Mouse (Mus musculus): ENCODE results near the gene 1700037C18Rik.
A peak's percentile ranks its signal among the peaks of the same experiment; 100 is the strongest.
"Not testable (repeated sequence)": the region's sequence is repeated elsewhere in the genome, so short reads cannot be mapped to it uniquely, and the experiment has no call there.

The 1700037C18Rik gene

DNA sequence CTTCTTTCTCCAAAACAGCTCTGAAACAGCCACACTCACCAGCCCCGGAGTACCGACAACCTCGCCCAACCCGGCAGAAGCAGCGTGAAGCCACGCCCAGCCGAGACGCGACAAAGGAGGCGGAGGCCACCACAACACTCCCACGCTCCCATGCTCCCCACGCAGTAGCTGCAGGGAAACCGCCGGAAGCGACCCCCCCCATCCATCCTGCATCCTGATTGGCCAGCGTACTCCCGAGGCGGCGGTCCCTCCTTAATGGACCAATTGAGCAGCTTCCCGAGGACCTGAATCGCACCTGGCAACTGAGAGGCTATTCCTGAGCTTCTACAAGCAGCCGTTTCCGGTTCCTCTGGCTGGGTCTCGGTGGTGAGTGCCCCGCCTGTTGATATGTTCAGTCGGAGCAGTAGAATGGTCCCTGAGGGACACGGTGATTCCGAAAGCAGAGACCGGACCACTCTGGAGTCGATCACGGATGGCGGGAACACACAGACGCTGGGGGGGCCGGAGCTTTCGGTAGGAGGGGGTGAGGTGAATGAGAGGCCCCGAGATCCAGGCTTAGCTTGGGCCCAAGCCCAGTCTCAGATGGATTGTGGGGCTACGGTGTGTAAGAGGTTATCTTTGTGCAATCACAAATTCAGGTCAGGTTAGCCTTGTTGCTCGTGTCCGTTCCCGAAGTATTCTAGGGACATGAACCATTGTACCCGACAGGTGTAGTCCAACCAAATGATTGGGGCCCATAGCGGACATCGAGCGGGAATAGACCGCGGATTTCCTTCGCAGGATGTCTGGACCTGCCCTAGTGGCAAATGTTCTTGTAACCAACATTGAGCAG, 36.1 kb downstream of the 1700037C18Rik start, which contains the start of gene Naa60:
Gene Naa60 (plus strand): TSS at position 160 of the 832 bp plus-strand sequence.
- peak; percentile 95 for DNase-seq (ENCODE audit: low spot score)

DNA sequence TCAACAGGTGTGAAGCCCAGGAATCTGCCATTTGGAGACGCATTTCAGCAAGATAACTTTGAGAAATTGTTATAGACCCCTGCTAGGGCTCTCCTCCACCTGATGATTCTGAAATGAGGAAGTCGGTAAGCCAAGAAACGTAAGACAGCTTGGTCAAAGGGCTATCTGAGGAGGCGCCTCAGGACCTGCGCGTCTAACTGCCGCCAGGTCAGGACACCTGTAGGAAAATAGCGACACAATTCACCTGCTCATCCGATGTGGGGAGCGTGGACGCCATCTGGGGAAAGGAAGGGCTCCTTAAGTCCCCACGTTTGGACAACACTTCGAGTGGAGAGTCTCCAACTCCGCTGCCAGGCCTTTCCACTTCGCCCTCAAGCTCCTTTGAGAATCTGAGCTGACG, 36.7 kb downstream of the 1700037C18Rik start:
- DNase-seq (ENCODE audit: low spot score), result no peak

DNA sequence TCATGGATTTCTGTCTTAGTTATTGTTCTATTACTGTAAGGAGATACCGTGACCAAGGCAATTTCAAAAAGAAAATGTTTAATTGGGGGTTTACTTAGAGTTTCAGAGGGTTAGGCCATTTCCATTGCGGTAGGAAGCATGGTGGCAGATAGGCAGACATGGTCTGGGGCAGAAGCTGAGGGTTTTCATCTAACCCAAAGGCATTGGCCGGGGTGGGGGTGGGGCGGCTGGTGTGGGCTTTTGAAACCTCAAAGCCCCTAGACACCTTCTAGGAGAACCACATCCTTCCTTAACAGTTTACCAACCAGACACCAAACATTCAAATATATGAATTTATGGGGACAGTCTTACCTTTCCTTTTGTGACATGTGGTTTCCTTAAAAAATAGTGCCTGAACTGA, 49.2 kb downstream of the 1700037C18Rik start:
- DNase-seq (ENCODE audit: low spot score), result no peak

DNA sequence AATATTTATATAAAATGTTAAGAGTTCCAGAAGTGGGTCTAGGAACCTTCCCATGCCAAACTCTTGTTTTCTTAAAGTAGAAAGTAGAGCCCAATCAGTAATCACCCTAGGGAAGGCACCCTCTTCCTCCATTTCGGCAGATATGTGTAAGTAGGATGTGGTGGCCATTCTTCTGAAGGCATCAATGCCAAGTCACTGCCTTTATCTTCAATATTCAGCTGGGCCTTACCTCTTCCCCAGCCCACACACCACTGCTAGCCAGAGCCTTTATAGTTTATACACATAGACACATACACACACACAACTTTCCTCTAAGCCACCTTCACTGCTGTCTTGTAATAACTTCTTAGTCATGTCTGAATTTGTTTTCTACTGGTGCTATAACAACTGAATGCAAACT, 52.7 kb downstream of the 1700037C18Rik start:
- no peak for DNase-seq (ENCODE audit: low spot score)

GRCm38 (mm10) chr16:3854437-3855182, 53.9 kb downstream of the 1700037C18Rik start:
- no peak for DNase-seq (ENCODE audit: low spot score)

DNA sequence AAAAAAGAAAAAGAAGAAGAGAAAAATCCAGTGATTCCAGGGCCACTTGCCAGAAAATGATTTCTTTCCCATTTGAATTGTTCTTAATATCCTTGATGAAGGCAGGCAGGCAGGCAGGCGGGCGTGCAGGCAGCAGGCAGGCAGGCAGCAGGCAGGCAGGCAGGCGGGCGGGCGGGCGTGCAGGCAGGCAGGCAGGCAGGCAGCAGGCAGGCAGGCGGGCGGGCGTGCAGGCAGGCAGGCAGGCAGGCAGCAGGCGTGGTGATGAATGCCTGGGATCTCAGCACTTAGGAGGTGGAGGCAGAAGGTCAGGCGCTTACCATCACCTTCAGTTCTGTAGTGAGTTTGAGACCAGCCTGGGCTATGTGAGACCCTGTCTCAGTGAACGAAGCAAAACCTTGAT, 55.9 kb downstream of the 1700037C18Rik start:
- no peak for DNase-seq (ENCODE audit: low spot score)

DNA sequence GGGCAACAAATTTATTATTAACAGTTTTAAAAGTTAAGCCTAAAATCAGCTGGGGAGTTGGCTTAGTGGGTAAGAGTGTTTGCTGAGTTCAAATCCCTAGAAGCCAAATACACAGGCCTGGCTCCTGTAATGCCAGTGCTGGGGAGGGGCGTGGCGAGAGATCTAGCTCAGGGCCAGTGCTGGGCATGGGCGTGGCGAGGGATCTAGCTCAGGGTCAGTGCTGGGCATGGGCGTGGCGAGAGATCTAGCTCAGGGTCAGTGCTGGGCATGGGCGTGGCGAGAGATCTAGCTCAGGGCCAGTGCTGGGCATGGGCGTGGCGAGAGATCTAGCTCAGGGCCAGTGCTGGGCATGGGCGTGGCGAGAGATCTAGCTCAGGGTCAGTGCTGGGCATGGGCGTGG, 57.2 kb downstream of the 1700037C18Rik start:
- not testable (repeated sequence) for DNase-seq (ENCODE audit: low spot score)

DNA sequence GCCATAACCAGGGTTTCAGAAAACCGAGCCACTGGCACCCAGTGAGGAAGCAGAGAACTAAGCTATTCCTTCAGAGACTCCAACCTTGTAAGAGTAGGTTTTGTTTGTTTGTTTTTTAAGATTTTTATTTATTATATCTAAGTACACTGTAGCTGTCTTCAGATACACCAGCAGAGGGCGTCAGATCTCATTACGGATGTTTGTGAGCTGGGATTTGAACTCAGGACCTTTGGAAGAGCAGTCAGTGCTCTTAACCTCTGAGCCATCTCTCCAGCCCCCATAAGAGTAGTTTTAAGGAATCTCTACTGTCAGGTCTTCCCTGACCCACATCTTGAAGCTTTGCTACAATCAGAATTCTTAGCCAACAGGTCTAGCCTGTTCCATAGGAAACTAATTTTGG, 60.1 kb downstream of the 1700037C18Rik start:
- no peak for DNase-seq (ENCODE audit: low spot score)

GRCm38 (mm10) chr16:3847871-3848270, 60.6 kb downstream of the 1700037C18Rik start:
- DNase-seq (ENCODE audit: low spot score), result peak; percentile 13

DNA sequence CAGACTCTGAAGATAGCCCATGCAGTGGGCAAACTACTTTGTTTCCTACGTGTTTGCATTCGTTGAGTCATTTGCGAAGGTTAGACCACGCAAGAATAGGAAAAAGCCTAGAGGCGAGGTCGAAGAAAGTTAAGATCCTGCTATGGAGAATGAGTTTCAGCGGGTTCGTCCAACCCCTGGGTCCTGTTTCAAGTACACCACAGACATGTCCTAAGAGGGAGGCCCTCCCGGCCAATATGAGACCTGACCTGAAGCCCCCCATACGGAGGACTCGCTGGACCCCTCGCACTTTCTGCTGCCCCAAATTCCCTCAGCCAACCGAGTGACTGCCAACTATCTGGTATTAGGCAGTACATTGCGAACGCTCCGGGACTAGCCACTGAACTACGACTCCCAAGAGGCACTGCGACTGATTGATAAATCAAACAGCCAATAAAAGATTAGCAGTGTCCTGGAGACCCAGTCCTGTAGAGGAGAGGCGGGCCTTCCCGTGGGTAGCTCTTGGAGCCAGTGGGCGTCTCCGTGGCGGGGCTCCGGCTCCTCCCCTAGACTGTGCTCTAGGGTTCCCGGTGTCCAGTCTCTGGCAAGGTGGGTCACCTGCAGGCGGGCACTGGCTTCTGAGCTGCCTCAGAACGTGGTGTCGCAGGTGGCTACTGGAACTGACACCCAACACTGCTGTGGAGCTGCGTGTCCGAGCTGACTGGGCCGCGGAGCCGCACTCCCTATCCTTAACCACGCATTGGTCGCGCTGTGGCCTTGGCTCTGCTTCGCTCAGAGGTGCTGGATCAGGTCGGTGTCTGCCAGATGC, 61.6 kb downstream of the 1700037C18Rik start, which contains the start of gene Zfp174:
Gene Zfp174 (plus strand): TSS at position 558 of the 808 bp plus-strand sequence.
- DNase-seq (ENCODE audit: low spot score), result peak; percentile 99
